Mouse (Mus musculus) heart, postnatal 14 days (tissue): ENCODE results near the gene Dtnb. TPM values are rescaled to one million over a fixed set of nuclear protein-coding genes. Genes with fewer than 3 reads are reported as not detected.

Experiments used
- DNase-seq, 2 experiments: peaks; one replicate each; pipeline ENCODE4 v3.0.0; 2021 to 2022
- intact Hi-C: fragments of 180-260 bp; cut with DNase I; formaldehyde crosslinking; loops from one replicate; pipeline ENCODE4 v1.15.1; 2025
- microRNA-seq, 2 experiments: library from miRNA; unstranded; fragments of <30 nt; microRNA quantifications; one replicate each; pipeline ENCODE4 v1.2.0; 2021 to 2022
- total RNA-seq, 2 experiments: library from RNA; stranded (reverse); gene quantifications; 2 replicates each; pipeline ENCODE4 v1.2.3; 2021

Dtnb gene
- total RNA-seq, 2 experiments from 2014 or later: 5.0 to 5.5 TPM

- intact Hi-C loops: no loop called here
- DNase-seq: peak in 1 of 2 experiments; percentile 40
These were observed 245.4 kb downstream of the Dtnb start for GRCm38 (mm10) chr12:3817566-3817965.

- intact Hi-C loops: no loop called here
- DNase-seq: no peak
These were observed 247.7 kb downstream of the Dtnb start for GRCm38 (mm10) chr12:3819899-3820298.

GRCm38 (mm10) chr12:3823408-3823807 is 251.2 kb downstream of the Dtnb start:
- no peak for DNase-seq
- intact Hi-C loops: no loop called here

DNA sequence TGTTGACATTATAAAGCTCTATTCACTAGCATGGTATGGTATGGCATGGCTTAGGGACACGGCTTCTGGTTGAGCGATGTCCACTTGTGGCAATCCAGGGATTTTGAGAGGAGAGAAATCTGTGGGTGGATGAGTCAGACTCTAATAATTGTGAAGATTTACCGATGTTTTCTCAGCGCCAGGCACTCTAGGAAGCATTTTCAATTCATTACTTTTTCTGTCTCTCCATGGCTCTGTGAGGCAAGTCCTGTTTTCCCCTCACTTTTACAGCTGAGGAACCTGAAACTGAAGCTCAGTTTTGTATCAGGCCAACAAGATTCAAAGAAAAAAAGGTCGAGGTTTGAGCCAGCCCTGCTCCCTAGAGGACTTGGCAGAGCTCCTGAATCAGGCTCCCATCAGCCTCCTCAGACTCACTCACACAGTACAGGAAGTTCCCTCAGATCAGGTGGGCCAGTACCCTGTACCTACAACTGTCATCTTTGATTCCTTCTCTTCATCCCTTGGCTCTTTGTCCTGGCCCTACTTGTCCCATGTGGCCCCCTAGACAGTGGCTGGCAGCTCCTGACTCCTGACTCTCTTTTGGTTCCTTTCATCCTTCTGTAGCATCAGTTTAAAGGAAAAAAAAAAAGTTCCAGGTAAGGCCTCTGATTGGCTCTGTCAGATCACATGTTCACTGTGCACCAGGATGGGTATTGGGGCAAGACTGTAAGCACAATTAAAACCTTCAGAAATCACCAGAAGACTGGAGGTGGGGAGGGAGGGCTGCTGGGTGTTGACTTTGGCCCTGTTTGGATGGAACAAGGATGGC is 252.9 kb downstream of the Dtnb start:
- DNase-seq: no peak
- intact Hi-C loops: no loop called here

DNA sequence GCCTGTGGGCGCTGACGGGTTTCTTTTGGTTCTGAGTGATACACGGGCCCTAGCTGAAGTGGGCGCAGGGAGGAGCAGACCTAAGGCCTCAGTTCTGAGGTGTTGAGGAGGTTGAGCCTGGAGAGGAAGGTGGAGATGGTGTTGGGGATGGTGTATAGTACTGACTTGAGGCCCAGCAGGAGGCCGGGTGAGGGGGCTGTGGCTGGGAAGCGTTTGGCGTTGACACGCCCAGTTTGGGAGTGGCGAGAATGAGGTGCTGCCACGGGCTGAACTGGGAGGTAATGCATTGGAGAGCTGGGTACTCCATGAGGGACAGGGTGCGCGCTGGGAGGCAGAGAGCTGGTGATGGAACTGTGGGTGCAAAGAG is 253.5 kb downstream of the Dtnb start:
- intact Hi-C loops: no loop called here
- no peak for DNase-seq

- DNase-seq: no peak
- intact Hi-C loops: no loop called here
These were observed 255.6 kb downstream of the Dtnb start for GRCm38 (mm10) chr12:3827771-3828170.

Small RNA genes within 50 kb of the gene (microRNA-seq; reads per million reads assigned to microRNA genes)
- gene Gm26050: 0 reads per million in 2 experiments

Other genes starting within 250 kb of the Dtnb start
- 1 to 10 TPM; 4.4 to 5.3 TPM for gene Kif3c, start 207.2 kb upstream of the Dtnb start, total RNA-seq
- 10 to 100 TPM; 26.1 to 26.4 TPM for gene Asxl2, start 145.5 kb upstream of the Dtnb start, total RNA-seq
- gene Dnmt3a, start 233.6 kb downstream of the Dtnb start, total RNA-seq: 100 to 1,000 TPM; 118 to 122 TPM